Mouse (Mus musculus): ENCODE measurements around the gene Pik3cg.

DNA sequence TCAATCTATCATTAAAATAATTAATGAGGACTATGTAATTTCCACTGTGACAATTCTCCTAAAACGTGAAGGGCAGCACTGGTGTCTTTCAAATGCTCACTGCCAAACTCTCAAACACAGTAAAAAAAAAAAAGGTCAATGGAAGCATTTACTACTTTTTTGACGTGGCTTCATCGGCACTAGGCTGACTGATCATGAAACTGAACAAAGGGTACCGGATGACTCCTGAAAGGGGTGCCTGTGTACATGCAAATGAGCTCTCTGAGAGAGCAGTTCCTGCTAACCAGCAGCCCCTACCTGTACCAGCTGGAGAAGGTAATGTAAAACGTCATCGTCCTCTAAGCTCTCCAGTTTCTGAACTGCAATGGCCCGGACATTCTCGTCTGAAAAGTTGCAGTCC, 4.8 kb downstream of the Pik3cg start:
- no peak for TF ChIP-seq CTCF (IDR thresholded peaks at IDR 0.05; ENCODE audit: control insufficient read depth, insufficient read depth, insufficient replicate concordance, low read depth, low read length)
- TF ChIP-seq POLR2A (IDR thresholded peaks at IDR 0.05; ENCODE audit: control insufficient read depth, low read depth, low read length) = no peak

All from testis, adult 2 months (tissue).